ENCODE assay signal across 21 mouse cellular contexts in genomic region chr1:83059278-83059677, GRCm38 (mm10). TPM values are rescaled to one million over a fixed set of nuclear protein-coding genes. Genes with fewer than 3 reads are reported as not detected.
"Had no signal": no experiment of that assay in that cellular context is flagged by ENCODE, and none has a peak within 500 bp of the region (broad histone marks: within the 10 kb centered on the region; RNA-seq: fewer than 3 reads in every experiment).

A030005K14Rik (minus strand) TSS chr1:83059378.

- DNase-seq: liver, postnatal 0 days; lung, adult 2 months; lung, postnatal 14 days; lung, postnatal 36 days; right cerebral cortex, postnatal 14 days; spleen, adult 18-20 months; thymus, adult 18-20 months; thymus, postnatal 14 days; thymus, postnatal 36 days had no signal

- H3K4me3 ChIP-seq: lung, embryonic 15.5 days; midbrain, embryonic 13.5 days; midbrain, embryonic 15.5 days; neural tube, embryonic 12.5 days had no signal

- H3K9me3 ChIP-seq: lung, embryonic 15.5 days; midbrain, embryonic 13.5 days; midbrain, embryonic 15.5 days; neural tube, embryonic 12.5 days had no signal

- H3K36me3 ChIP-seq: lung, embryonic 15.5 days; midbrain, embryonic 13.5 days; midbrain, embryonic 15.5 days; neural tube, embryonic 12.5 days had no signal

- H3K4me1 ChIP-seq: lung, embryonic 15.5 days; midbrain, embryonic 13.5 days; midbrain, embryonic 15.5 days; neural tube, embryonic 12.5 days had no signal

- H3K27me3 ChIP-seq: lung, embryonic 15.5 days; midbrain, embryonic 13.5 days; midbrain, embryonic 15.5 days; neural tube, embryonic 12.5 days had no signal

- ATAC-seq: liver, postnatal 0 days; lung, postnatal 0 days; midbrain, embryonic 13.5 days; midbrain, embryonic 15.5 days had no signal

- H3K4me2 ChIP-seq: lung, embryonic 15.5 days; midbrain, embryonic 11.5 days; midbrain, embryonic 13.5 days; midbrain, embryonic 15.5 days; neural tube, embryonic 12.5 days had no signal

- H3K9ac ChIP-seq: liver, postnatal 0 days; lung, embryonic 15.5 days; midbrain, embryonic 13.5 days; midbrain, embryonic 15.5 days; neural tube, embryonic 12.5 days had no signal

- H3K27ac ChIP-seq: lung, embryonic 15.5 days; macrophage; midbrain, embryonic 13.5 days; midbrain, embryonic 15.5 days; neural tube, embryonic 12.5 days had no signal

RNA-seq across cellular contexts. Expression of gene A030005K14Rik, which starts in this region (rescaled TPM):
- polyA plus RNA-seq: liver, postnatal 0 days; lung, adult 2 months; lung, embryonic 15.5 days; lung, postnatal 0 days; macrophage; midbrain, embryonic 11.5 days; midbrain, embryonic 13.5 days; midbrain, embryonic 15.5 days; midbrain, postnatal 0 days; neural tube, embryonic 12.5 days; neural tube, embryonic 14.5 days; stomach, embryonic 14.5 days; stomach, embryonic 16.5 days; thymus, postnatal 0 days had no signal
